Mouse (Mus musculus) mammary gland, adult 2 months (tissue): ENCODE data around the gene Ppard. TPM values are rescaled to one million over a fixed set of nuclear protein-coding genes. Genes with fewer than 3 reads are reported as not detected.

Source experiments
- polyA plus RNA-seq: library from polyadenylated mRNA; depleted of rRNA; stranded (reverse); fragments of >200 nt; gene quantifications from 2 replicates; pipeline ENCODE4 v1.2.3, GENCODE M21; 2012; ENCODE audit warnings: low replicate concordance; rRNA removed

Ppard gene
- polyA plus RNA-seq, result 39.9 and 51.9 TPM in 2 replicates

GRCm38 (mm10) chr17:28232475-28233060, at the start of gene Ppard:
Gene Ppard, plus strand, starts transcription at chr17:28232700.

DNA sequence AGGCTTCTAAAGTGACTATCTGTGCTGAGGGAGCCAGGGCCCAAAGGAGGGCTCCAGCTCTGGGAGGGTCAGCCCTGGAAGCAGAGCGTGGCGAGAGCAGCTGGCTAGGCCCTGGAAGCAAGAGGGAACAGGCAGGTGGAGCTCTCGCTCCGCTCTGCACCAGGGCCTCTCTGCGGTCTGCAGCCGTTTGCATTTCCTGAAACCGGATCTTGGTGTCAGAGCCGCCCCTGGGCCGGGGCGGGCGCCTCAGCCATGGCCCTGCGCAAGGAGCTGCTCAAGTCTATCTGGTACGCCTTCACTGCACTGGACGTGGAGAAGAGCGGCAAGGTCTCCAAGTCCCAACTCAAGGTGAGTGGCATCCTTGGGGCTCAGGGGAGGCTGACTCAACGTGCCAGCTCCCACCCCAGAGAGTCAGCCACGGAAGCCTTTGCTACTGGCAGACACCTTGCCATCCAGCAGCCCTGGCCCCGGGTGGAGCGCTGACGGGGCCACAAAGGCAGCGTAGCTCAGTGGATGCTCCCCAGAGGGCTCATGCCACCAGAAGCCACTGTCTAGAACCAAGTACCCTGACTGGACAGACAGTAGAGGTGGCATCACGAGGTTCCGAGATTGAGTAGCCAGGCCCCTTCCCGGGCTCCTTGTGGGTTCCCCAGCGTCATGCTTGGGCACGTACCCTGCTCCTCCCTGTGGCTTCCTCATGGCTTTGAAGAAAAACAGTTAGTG, 24.7 kb upstream of the Ppard start, which contains the start of gene Def6:
Def6 (plus strand) TSS at position 188 of the 723 bp plus-strand sequence.

DNA sequence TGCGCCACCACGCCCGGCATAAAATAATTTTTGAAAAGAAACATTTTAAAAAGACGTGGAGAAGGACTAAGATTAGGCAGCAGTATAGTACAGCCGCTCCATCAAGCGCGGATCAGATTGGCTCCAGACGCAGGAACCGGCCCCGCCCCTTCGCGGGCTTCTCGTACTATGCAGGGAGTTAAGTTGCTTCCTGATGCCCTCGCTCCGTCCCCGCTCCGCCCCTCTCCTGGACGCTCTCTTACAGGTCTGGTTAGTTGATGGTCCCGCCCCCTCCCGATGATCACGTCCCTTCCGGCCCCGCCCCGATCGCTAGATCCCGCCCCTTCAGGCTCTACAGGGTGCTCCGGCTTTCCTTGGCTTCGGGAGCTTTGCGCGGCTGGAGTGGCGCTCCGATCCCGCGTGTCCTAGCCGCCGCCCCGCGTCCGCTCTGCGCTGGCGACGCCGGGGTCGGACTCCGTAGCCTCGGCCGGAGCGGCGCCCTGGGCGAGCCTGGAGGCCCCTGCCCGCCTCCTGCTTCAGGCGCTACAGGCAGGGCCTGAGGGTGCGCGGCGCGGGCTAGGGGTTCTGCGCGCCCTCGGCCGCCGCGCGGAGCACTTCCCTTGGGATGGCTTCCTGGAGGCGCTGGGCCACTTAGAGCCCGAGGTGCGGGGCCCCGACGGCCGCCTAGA, 80.8 kb downstream of the Ppard start, which contains the start of gene Fance:
Fance (plus strand) TSS at position 308 of the 668 bp plus-strand sequence.

DNA sequence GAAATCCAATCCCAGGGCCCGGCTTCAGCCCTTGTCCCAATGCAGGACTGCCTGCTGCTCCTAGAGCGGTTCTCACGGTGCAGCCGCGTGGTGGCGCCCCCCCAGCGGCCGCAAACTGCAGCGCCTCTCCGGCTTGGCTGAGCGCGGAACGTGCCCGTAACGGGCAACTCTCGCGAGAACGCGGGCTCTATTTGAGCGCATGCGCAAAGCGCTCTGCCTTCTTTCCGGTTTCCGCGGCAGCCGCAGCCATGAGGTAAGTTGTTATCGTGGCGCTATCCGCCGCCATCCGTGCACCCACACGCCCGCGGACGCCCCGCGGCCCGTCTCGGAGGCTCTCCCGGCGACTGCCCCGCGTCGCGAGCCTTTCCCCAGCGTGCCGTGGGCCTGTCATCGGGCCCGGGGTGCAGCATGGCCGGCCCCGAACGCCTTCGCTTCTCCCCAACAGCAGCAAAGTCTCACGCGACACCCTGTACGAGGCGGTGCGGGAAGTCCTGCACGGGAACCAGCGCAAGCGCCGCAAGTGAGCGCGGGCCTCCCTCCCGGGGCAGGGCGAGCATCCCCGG, 95.9 kb downstream of the Ppard start, which contains the start of gene Rpl10a:
Rpl10a (plus strand) TSS at position 106 of the 563 bp plus-strand sequence.

DNA sequence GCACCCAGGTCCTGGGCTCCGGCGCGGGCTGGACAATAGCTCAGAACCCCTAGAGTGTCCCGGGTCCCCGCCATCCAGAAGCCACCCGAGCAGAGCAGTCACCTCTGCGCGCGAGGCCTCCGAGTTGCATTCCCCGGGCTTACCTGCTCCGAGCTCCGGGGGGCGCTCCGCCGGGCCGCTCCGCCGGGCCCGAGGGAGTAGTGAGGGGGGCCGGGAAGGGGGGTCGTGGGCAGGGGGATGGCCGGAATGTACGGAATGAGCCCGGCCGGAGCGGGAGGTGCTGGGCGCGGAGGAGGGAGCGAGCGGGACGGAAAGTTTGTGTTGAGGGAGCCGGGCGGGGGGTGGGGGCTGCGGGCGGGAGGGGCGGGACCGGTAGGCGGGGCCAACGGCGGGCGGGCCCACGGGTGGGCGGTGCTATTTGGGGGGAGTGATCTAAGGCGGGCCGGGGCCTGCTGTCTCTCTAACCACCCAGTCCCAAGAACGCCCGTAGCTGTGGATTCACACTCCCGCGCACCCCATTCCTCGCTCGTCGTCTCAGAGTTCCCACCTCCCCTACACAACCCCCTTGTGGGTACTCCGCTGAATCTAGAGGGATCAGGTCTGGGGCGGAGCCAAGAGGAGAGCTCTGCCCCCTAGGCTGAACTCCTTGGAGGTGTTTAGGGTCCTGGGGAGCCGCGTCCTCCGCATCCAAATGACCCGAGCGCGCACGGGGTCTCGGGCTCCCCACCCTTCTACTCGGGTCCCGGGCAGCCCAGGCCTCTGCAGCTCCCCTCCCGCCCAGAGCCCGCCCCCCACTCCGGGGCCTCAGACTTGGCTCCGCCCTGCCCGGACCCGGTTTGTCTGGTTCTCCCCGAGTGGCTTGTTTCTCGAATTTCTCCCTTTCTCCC, 118.2 kb downstream of the Ppard start, which contains the start of gene Tead3:
Tead3 (minus strand) TSS at position 352 of the 887 bp plus-strand sequence.

Other genes starting within 250 kb of the Ppard start
- 0.65 and 1.2 TPM in 2 replicates for gene Tcp11, start 152.1 kb upstream of the Ppard start, polyA plus RNA-seq
- 3.3 and 4.4 TPM in 2 replicates for gene Scube3, start 90.6 kb upstream of the Ppard start, polyA plus RNA-seq
- gene Zfp523, start 55.6 kb upstream of the Ppard start, polyA plus RNA-seq, result 38.4 and 69.0 TPM in 2 replicates
- 21.5 and 48.5 TPM in 2 replicates for gene Def6, start 24.9 kb upstream of the Ppard start, polyA plus RNA-seq
- 14.5 and 25.4 TPM in 2 replicates for gene Fance, start 80.8 kb downstream of the Ppard start, polyA plus RNA-seq
- 1,640 and 3,869 TPM in 2 replicates for gene Rpl10a, start 95.8 kb downstream of the Ppard start, polyA plus RNA-seq
- gene Tead3, start 118.1 kb downstream of the Ppard start, polyA plus RNA-seq, result 14.7 and 22.6 TPM in 2 replicates
- gene Tulp1, start 132.5 kb downstream of the Ppard start, polyA plus RNA-seq, result 1.2 and 2.5 TPM in 2 replicates